Comparison of ENCODE assay signal across 9 mouse cellular contexts in the genomic region with DNA sequence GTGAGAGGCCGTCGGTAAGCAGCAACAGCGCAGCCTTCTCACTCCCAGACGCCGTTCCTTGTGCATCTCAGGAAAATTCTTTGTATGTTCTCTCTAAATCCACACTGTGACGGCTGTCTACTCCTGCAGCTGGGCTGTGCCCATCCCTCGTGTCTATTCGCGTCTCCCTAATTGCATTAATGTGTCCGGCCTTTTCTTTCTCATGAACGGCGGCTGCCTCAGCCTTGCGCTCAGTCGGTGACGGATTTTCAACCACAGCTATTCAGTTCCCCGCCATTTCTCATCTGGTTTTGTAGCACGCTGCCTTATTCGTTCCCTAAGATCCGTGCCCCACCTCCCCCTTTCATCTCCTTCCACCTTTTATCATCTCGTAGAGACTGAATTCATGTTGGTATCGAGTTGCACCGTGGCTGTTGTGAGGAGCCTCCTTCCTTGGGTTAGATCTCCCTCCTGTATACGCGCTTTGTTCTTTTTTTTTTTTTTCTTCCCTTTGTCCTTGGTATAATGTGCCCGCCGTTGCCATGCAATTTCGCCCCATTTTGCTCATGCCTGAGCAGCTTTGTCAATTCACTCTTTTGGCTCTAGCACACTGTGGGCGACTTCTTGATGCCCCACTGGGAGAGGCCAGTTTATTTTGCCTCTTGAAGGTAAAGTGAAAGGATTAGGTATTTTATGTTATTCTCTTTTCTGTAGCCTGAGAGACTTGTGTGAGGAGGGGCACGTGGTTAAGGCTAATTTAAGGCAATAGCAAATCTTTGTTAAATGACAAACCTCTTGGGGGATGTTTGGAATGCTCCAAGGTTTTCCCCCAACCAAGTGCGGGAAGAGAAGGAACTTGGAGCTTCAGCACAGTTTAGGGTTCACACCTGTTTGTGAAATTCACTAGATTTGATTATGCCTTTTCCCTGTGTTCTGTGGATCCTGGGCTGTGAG. TPM values are rescaled to one million over a fixed set of nuclear protein-coding genes. Genes with fewer than 3 reads are reported as not detected.
A peak's percentile ranks its signal among the peaks of the same experiment; 100 is the strongest.
DNase-seq lines count a peak whose midpoint lies in the region; ATAC-seq and TF ChIP-seq lines count a peak whose summit lies in the region.
"Had no signal": no experiment of that assay in that cellular context is flagged by ENCODE, and none has a peak within 500 bp of the region (broad histone marks: within the 10 kb centered on the region; RNA-seq: fewer than 3 reads in every experiment).

No protein-coding gene starts in this region.

- peak overlapping the region; percentile 63 for H3K4me2 ChIP-seq in kidney, postnatal 0 days (ENCODE audit: low read length)
- peak overlapping the region; percentile 52 for H3K4me2 ChIP-seq in hindbrain, embryonic 14.5 days (replicated peaks)
- H3K4me2 ChIP-seq in midbrain, postnatal 0 days (ENCODE audit: low read depth, low read length, poor library complexity, severe bottlenecking) = peak overlapping the region; percentile 41

- H3K4me1 ChIP-seq in kidney, postnatal 0 days (replicated peaks; ENCODE audit: insufficient read depth, low read length) = 0 out of 2 replicates have a peak, but pooled peaks cover 6% of the 10 kb centered on the region
- no peaks in the 10 kb centered on the region for H3K4me1 ChIP-seq in kidney, adult 2 months (ENCODE audit: control insufficient read depth, insufficient read depth, low read length)
- H3K4me1 ChIP-seq in hindbrain, embryonic 14.5 days (replicated peaks; ENCODE audit: control insufficient read depth, insufficient read depth, low read length) = peaks cover 23% of the 10 kb centered on the region
- H3K4me1 ChIP-seq in midbrain, postnatal 0 days (ENCODE audit: insufficient read depth, low read length) = no peaks in the 10 kb centered on the region

- 5% methylated on average over 30 of the region's 30 CpGs for WGBS in kidney, postnatal 0 days
- WGBS in kidney, adult 2 months = 28% methylated on average over 30 of the region's 30 CpGs
- WGBS in hindbrain, embryonic 14.5 days = 2% methylated on average over 30 of the region's 30 CpGs
- WGBS in midbrain, postnatal 0 days = 5% methylated on average over 30 of the region's 30 CpGs

- ATAC-seq in kidney, postnatal 0 days (replicated peaks; ENCODE audit: low FRiP score, low read depth) = no peak
- ATAC-seq in hindbrain, embryonic 14.5 days (ENCODE audit: low FRiP score) = peak; percentile 68
- ATAC-seq in midbrain, postnatal 0 days (ENCODE audit: low FRiP score) = peak; percentile 49; the same call in 1 of the 2 replicates
- ATAC-seq: Patski had no signal

- peak overlapping the region; percentile 24 for H3K4me3 ChIP-seq in kidney, postnatal 0 days (replicated peaks; ENCODE audit: low read depth, low read length)
- H3K4me3 ChIP-seq in kidney, adult 2 months (ENCODE audit: insufficient read depth, low read depth, low read length) = no peak overlapping the region
- peak overlapping the region; percentile 15 for H3K4me3 ChIP-seq in hindbrain, embryonic 14.5 days (replicated peaks; ENCODE audit: low read length)
- peak overlapping the region; percentile 8 for H3K4me3 ChIP-seq in midbrain, postnatal 0 days (ENCODE audit: low read depth, low read length)

- no peak for TF ChIP-seq POLR2A in kidney, adult 2 months (IDR thresholded peaks at IDR 0.05; ENCODE audit: low read depth, low read length)

- peak overlapping the region; percentile 55 for H3K9ac ChIP-seq in kidney, postnatal 0 days (ENCODE audit: low read depth, low read length)
- H3K9ac ChIP-seq in hindbrain, embryonic 14.5 days = peak overlapping the region; percentile 60
- peak overlapping the region; percentile 40 for H3K9ac ChIP-seq in midbrain, postnatal 0 days (replicated peaks; ENCODE audit: low read length, poor library complexity, severe bottlenecking)

- H3K9me3 ChIP-seq in kidney, postnatal 0 days (replicated peaks; ENCODE audit: low read length) = no peaks in the 10 kb centered on the region
- H3K9me3 ChIP-seq in hindbrain, embryonic 14.5 days (ENCODE audit: control insufficient read depth, low read length) = no peaks in the 10 kb centered on the region
- no peaks in the 10 kb centered on the region for H3K9me3 ChIP-seq in midbrain, postnatal 0 days (ENCODE audit: low read length)

- TF ChIP-seq CTCF in kidney, postnatal 0 days (IDR thresholded peaks at IDR 0.05; ENCODE audit: low read depth) = no peak
- no peak for TF ChIP-seq CTCF in kidney, adult 2 months (conservative IDR thresholded peaks at IDR 0.05; ENCODE audit: insufficient read depth, insufficient read length, low read depth, low read length)
- no peak for TF ChIP-seq CTCF in midbrain, postnatal 0 days (IDR thresholded peaks at IDR 0.05)

- peak; percentile 58 for DNase-seq in kidney, postnatal 0 days (ENCODE audit: low spot score)
- no peak for DNase-seq in kidney, adult 2 months
- DNase-seq in embryo, embryonic 10.5 days (ENCODE audit: low spot score) = peak; percentile 82
- DNase-seq in hindbrain, embryonic 14.5 days (ENCODE audit: low spot score) = peak; percentile 73
- DNase-seq in midbrain, postnatal 0 days (ENCODE audit: low spot score) = peak; percentile 73
- DNase-seq in urinary bladder, postnatal 36 days (ENCODE audit: low spot score in 2 of 2) = no peak
- DNase-seq in ovary, postnatal 10 days (ENCODE audit: low spot score) = no peak
- DNase-seq in cerebellum, adult 9-11 months = no peak

- no peaks in the 10 kb centered on the region for H3K27me3 ChIP-seq in kidney, postnatal 0 days (ENCODE audit: insufficient read depth, low read length)
- no peaks in the 10 kb centered on the region for H3K27me3 ChIP-seq in kidney, adult 2 months (replicated peaks; ENCODE audit: control insufficient read depth, insufficient read depth, low read length)
- H3K27me3 ChIP-seq in hindbrain, embryonic 14.5 days (ENCODE audit: control insufficient read depth, insufficient read depth, low read length) = no peaks in the 10 kb centered on the region
- no peaks in the 10 kb centered on the region for H3K27me3 ChIP-seq in midbrain, postnatal 0 days (ENCODE audit: insufficient read depth, low read length)

- no peaks in the 10 kb centered on the region for H3K36me3 ChIP-seq in kidney, postnatal 0 days (ENCODE audit: insufficient read depth, low read length)
- no peaks in the 10 kb centered on the region for H3K36me3 ChIP-seq in kidney, adult 2 months (ENCODE audit: control insufficient read depth, insufficient read depth, low read length)
- H3K36me3 ChIP-seq in hindbrain, embryonic 14.5 days (replicated peaks; ENCODE audit: control insufficient read depth, insufficient read depth) = no peaks in the 10 kb centered on the region
- 0 out of 2 replicates have a peak, but pooled peaks cover 2% of the 10 kb centered on the region for H3K36me3 ChIP-seq in midbrain, postnatal 0 days (ENCODE audit: insufficient read depth, low read length)

- H3K27ac ChIP-seq in kidney, postnatal 0 days = no peak overlapping the region
- H3K27ac ChIP-seq in kidney, adult 2 months (ENCODE audit: insufficient read depth, low read depth, low read length) = no peak overlapping the region
- H3K27ac ChIP-seq in hindbrain, embryonic 14.5 days = peak overlapping the region; percentile 99
- peak overlapping the region; percentile 94 for H3K27ac ChIP-seq in midbrain, postnatal 0 days (ENCODE audit: low read depth, low read length)

RNA-seq across cellular contexts. Expression of gene Dnah2, which starts 21.5 kb away (rescaled TPM):
- polyA plus RNA-seq in kidney, postnatal 0 days (2015; fragmentation: Nextera tagmentation; extraction: Ambion mirVana) = 0.32 and 0.52 TPM in 2 replicates
- polyA plus RNA-seq in kidney, adult 2 months (2012; rRNA removed) = 0.50 and 0.73 TPM in 2 replicates
- polyA plus RNA-seq in hindbrain, embryonic 14.5 days (2014; fragmentation: Nextera tagmentation; extraction: Ambion mirVana) = 4.8 and 4.9 TPM in 2 replicates
- 9.5 and 12.5 TPM in 2 replicates for total RNA-seq in midbrain, postnatal 0 days (2014; rRNA removed)
- 3.9 and 4.1 TPM in 2 replicates for polyA plus RNA-seq in midbrain, postnatal 0 days (2015; fragmentation: Nextera tagmentation; extraction: Ambion mirVana)

RNA-seq across cellular contexts. Expression of gene Efnb3, which starts 32.6 kb away (rescaled TPM):
- polyA plus RNA-seq in kidney, postnatal 0 days (2015; fragmentation: Nextera tagmentation; extraction: Ambion mirVana) = 7.7 and 7.8 TPM in 2 replicates
- 0.81 and 0.84 TPM in 2 replicates for polyA plus RNA-seq in kidney, adult 2 months (2012; rRNA removed)
- polyA plus RNA-seq in hindbrain, embryonic 14.5 days (2014; fragmentation: Nextera tagmentation; extraction: Ambion mirVana) = 39.9 and 40.8 TPM in 2 replicates
- total RNA-seq in midbrain, postnatal 0 days (2014; rRNA removed) = 145 and 155 TPM in 2 replicates
- 151 and 166 TPM in 2 replicates for polyA plus RNA-seq in midbrain, postnatal 0 days (2015; fragmentation: Nextera tagmentation; extraction: Ambion mirVana)

RNA-seq across cellular contexts. Expression of gene Wrap53, which starts 52.7 kb away (rescaled TPM):
- 17.9 and 19.4 TPM in 2 replicates for polyA plus RNA-seq in kidney, postnatal 0 days (2015; fragmentation: Nextera tagmentation; extraction: Ambion mirVana)
- 19.8 and 20.7 TPM in 2 replicates for polyA plus RNA-seq in kidney, adult 2 months (2012; rRNA removed)
- polyA plus RNA-seq in hindbrain, embryonic 14.5 days (2014; fragmentation: Nextera tagmentation; extraction: Ambion mirVana) = 15.6 and 16.8 TPM in 2 replicates
- 15.7 and 16.8 TPM in 2 replicates for total RNA-seq in midbrain, postnatal 0 days (2014; rRNA removed)
- polyA plus RNA-seq in midbrain, postnatal 0 days (2015; fragmentation: Nextera tagmentation; extraction: Ambion mirVana) = 12.6 and 14.2 TPM in 2 replicates

RNA-seq across cellular contexts. Expression of gene Trp53, which starts 52.8 kb away (rescaled TPM):
- polyA plus RNA-seq in kidney, postnatal 0 days (2015; fragmentation: Nextera tagmentation; extraction: Ambion mirVana) = 117 and 121 TPM in 2 replicates
- polyA plus RNA-seq in kidney, adult 2 months (2012; rRNA removed) = 48.5 and 55.0 TPM in 2 replicates
- polyA plus RNA-seq in hindbrain, embryonic 14.5 days (2014; fragmentation: Nextera tagmentation; extraction: Ambion mirVana) = 55.7 TPM in 2 replicates
- 29.5 and 34.5 TPM in 2 replicates for total RNA-seq in midbrain, postnatal 0 days (2014; rRNA removed)
- polyA plus RNA-seq in midbrain, postnatal 0 days (2015; fragmentation: Nextera tagmentation; extraction: Ambion mirVana) = 30.3 and 31.9 TPM in 2 replicates

Comparison
In these comparisons a context has a peak if more than half of its experiments do, and no peak if none do; other contexts are left out.
1. DNase-seq: peak in kidney, postnatal 0 days (single experiment), embryo, embryonic 10.5 days (single experiment), hindbrain, embryonic 14.5 days (single experiment) and midbrain, postnatal 0 days (single experiment); none in kidney, adult 2 months (single experiment), urinary bladder, postnatal 36 days (0 of 2), ovary, postnatal 10 days (single experiment) and cerebellum, adult 9-11 months (single experiment).
2. H3K27ac ChIP-seq: peak in hindbrain, embryonic 14.5 days (single experiment) and midbrain, postnatal 0 days (single experiment); none in kidney, postnatal 0 days (single experiment) and kidney, adult 2 months (single experiment).
3. Peak in every context shown above with its lines, with median percentiles within 50 percentile points of each other: H3K4me2 ChIP-seq and H3K9ac ChIP-seq.